Mouse (Mus musculus): ENCODE data around the gene 0610037L13Rik.
A peak's percentile ranks its signal among the peaks of the same experiment; 100 is the strongest.

Gene 0610037L13Rik

GRCm38 (mm10) chr4:107889731-107890432 lies at the start of gene 0610037L13Rik:
TSS of gene 0610037L13Rik (plus strand) at chr4:107889813.
- DNase-seq (ENCODE audit: low read depth, low spot score): peak; percentile 98

DNA sequence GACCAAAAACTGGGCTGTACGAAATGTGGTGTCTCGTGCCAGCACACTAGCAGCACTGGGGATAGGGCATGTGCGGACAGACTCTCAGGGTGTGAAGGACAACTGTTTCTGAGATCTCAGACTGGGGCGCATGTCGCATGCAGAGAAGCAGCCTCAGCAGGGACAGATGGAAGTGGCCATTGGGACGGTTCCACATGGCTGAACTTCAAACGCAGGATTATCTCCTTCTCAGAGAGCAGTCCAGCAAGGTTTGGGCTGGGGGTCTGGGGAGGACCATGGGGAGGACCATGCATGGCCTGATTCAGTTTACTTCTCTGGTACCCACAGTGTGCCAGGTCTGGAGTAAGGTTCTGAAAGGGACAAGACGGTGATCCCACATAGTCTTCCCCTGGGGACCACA lies 45.9 kb upstream of the 0610037L13Rik start:
- no peak for DNase-seq (ENCODE audit: low read depth, low spot score)

- no peak for DNase-seq (ENCODE audit: low read depth, low spot score)
These were observed 44.6 kb upstream of the 0610037L13Rik start for GRCm38 (mm10) chr4:107844971-107845370.

DNA sequence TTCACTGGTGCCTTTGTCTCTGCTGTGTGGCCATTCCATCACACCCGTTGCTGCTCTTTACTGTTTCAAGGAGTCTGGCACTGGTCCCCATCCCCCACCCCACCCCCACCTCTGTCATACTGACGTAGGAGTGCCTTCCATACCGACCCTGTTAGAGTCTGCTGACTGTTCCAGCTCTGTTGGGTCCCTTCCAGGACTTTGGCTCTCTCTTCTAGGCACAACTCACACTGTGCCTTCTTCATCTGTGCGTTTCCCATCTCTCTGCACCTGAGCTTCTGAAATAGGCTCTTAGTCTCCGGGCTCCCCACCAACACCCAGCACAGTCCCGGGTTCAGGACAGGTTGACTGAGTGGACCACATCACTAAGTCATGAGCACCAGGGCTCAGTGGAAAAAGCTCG lies 42.8 kb upstream of the 0610037L13Rik start:
- no peak for DNase-seq (ENCODE audit: low read depth, low spot score)

GRCm38 (mm10) chr4:107848546-107848945 lies 41.1 kb upstream of the 0610037L13Rik start:
- no peak for DNase-seq (ENCODE audit: low read depth, low spot score)

DNA sequence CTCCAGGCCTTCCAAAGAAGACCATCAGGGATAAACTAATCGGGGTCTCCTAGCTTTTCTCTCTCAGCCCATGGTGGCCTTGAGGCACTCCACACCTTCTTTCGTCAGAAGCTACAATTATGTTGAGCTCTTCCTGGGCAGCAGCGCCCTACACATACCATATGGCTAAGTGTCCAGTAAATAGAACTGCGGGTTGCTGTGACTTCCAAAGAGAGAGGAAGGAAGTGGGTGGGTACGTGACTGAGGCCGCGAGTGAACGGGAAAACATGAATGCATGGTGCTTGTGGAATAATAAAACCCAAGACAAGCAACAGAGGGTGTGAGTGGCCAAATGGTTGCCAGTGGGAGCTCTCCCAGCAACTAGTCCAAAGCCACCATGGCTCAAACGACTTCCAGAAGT lies 40.0 kb upstream of the 0610037L13Rik start:
- DNase-seq (ENCODE audit: low read depth, low spot score): no peak

DNA sequence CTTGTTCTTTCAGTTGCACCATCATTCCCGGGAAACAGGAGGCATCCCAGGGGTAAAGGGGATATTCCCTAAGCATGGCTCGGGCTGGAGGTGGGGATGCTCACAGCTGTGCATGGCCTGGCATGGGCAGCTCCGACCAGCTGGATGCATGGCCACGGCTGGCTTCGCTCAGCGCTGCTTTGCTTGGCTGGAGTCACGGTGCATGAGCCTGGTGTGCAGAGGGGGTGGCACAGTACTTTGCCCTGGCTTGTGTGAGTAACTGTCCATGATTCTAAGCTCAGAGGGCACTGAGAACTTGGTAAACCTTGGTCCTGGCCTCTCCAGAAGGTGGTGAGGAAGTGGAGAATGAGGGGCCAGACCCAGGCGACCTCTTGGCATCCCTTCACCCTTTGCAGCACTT lies 39.5 kb upstream of the 0610037L13Rik start:
- DNase-seq (ENCODE audit: low read depth, low spot score): no peak

GRCm38 (mm10) chr4:107853333-107853732 lies 36.3 kb upstream of the 0610037L13Rik start:
- DNase-seq (ENCODE audit: low read depth, low spot score): no peak

GRCm38 (mm10) chr4:107853836-107854235 lies 35.8 kb upstream of the 0610037L13Rik start:
- DNase-seq (ENCODE audit: low read depth, low spot score): no peak

DNA sequence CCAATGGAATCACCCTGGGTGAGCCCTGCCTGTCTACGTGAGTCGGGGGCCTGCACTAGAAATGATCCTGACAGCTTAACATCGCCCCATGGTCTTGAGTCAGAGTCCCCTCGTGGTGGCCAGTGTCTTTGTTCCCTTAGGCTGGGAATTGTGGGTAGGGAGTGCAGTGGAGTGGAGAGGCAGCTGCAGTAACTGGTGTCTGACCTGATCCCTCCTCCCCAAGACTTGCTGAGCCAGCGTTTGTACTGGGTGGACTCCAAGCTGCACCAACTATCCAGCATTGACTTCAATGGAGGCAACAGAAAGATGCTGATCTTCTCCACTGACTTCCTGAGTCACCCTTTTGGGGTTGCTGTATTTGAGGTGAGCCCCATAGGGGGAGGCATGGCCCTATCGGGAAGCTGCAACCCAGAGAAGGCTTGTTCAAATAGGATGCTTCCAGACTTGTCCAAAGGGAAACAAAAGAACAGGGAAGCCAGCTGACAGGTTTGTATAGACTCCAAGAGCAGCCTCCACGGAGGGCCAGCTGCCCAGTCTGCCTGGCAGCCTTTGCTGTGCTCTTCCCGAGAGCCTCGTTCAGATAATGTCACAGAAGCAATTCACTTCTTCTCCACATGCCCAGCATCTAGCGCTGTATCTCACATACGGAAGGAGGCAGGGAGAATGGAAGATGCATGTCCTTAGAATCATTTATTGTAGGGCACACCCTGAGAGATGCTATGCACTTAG lies 32.5 kb upstream of the 0610037L13Rik start:
- DNase-seq (ENCODE audit: low read depth, low spot score): peak; percentile 49

- DNase-seq (ENCODE audit: low read depth, low spot score): no peak
These were observed 30.6 kb upstream of the 0610037L13Rik start for GRCm38 (mm10) chr4:107858995-107859394.

GRCm38 (mm10) chr4:107864866-107865265 lies 24.7 kb upstream of the 0610037L13Rik start:
- DNase-seq (ENCODE audit: low read depth, low spot score): no peak

- DNase-seq (ENCODE audit: low read depth, low spot score): peak; percentile 95
These were observed 10.2 kb upstream of the 0610037L13Rik start, which contains the start of gene Magoh for GRCm38 (mm10) chr4:107879254-107880050. TSS of gene Magoh (plus strand) at chr4:107879755.

DNA sequence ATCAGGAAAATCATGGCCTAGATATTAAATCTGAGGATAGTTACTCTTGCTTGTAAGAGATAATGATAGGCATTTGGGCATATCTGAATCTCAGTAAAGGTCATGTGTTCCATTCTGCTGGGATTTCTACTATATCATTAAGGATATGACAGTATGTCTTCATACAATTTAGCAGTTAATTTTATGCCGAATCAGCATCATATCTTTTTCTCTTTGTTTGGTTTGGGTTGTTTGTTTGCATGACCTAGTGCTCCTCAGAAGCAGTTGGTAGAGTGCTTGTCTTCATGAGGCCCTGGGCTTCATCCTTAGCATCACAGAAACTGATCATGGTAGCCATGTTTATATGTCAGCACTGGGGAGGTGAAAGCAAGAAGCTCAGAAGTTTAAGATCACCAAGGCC lies 8.0 kb upstream of the 0610037L13Rik start:
- DNase-seq (ENCODE audit: low read depth, low spot score): no peak

DNA sequence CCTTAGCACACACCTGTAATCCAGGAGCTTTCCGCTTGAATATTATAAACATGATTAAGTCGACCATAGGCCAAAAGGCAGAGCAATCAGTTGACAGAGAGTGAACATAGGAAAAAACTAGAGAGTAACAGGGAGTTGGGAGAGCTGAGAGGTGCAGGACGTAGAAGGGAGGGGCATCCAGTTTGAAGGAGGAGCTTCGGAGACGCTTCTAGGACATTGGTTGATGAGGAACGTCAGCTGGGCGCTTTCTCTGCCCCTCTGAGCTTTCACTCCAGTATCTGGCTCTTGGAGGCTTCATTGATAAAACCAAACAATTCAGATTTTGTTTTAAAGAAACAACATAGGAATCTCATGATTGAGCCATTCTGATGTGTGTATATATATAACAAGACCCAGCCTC lies 3.2 kb upstream of the 0610037L13Rik start:
- no peak for DNase-seq (ENCODE audit: low read depth, low spot score)

GRCm38 (mm10) chr4:107889385-107889730 lies 255 bp upstream of the 0610037L13Rik start:
- DNase-seq (ENCODE audit: low read depth, low spot score): no peak

DNA sequence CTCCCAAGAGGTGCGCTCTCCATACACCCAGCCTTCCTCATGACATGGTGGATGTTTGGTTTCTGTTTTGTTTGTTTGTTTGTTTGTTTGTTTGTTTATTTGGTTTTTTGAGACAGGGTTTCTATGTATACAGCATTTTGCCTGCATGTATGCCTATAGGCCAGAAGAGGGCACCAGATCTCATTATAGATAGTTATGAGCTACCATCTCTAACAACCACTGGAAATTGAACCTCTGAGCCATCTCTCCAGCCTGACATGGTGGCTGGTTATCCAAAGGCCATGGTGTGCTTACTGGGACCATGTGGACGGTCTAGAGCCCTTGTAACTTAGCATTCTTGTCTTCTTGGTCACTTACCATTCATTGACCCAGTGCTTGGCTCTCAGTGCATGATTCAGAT lies 3.0 kb downstream of the 0610037L13Rik start:
- no peak for DNase-seq (ENCODE audit: low read depth, low spot score)

GRCm38 (mm10) chr4:107899211-107899927 lies 9.8 kb downstream of the 0610037L13Rik start:
- DNase-seq (ENCODE audit: low read depth, low spot score): no peak

DNA sequence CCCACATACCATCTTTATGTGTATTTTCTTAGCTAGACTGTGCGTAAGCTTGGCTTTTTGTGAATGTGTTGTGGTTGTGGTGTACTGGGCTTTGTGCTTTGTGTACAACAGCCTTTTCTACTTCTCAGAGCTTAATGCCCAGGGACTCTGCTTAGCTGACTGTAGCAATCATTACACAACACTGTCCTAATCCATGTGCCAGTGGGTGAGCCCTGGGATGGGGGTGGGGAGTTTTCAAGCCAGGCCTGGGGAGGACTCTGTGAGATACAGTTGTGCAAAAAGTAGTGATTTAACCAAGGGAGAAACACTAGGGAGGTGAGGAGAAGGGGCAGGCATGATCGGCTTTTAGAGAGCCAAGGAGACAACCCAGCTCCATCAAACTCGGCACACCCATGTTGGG lies 10.6 kb downstream of the 0610037L13Rik start:
- DNase-seq (ENCODE audit: low read depth, low spot score): no peak

- DNase-seq (ENCODE audit: low read depth, low spot score): no peak
These were observed 14.6 kb downstream of the 0610037L13Rik start for GRCm38 (mm10) chr4:107904252-107904651.

GRCm38 (mm10) chr4:107906561-107906960 lies 16.9 kb downstream of the 0610037L13Rik start:
- no peak for DNase-seq (ENCODE audit: low read depth, low spot score)

DNA sequence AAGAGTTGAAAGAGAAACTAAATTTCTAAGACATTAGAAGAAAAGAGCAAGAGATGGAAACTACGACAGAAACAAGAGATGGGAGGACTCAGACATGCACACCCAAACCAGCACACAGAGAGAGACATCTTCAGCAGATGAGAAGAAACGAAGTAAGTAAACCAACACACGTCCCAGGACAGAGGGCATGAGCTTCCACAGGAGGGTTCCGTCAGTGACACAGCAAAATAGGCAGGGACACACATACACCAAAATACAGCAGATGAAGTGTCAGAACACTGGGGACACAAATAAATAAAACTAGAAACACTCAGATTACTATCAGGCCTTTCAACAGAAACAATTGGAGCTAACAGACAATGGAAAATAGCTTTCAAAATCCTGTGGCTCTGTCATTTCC lies 20.4 kb downstream of the 0610037L13Rik start:
- DNase-seq (ENCODE audit: low read depth, low spot score): no peak

Data from telencephalon, adult 2 months (tissue).